Mouse (Mus musculus) brain, embryonic 14.5 days (tissue): ENCODE results near the gene Arxes1. TPM values are rescaled to one million over a fixed set of nuclear protein-coding genes. Genes with fewer than 3 reads are reported as not detected.
A peak's percentile ranks its signal among the peaks of the same experiment; 100 is the strongest.
"Not testable (repeated sequence)": the region's sequence is repeated elsewhere in the genome, so short reads cannot be mapped to it uniquely, and the experiment has no call there.

ENCODE experiments used
- DNase-seq: peaks from one replicate; pipeline ENCODE4 v3.0.0-alpha.2; 2011; ENCODE audit warnings: low read depth
- CTCF ChIP-seq: fragments of 200-500 bp; IDR thresholded peaks from 2 replicates; pipeline ENCODE4 v1.5.1; 2012; ENCODE audit warnings: inconsistent platforms, mild to moderate bottlenecking, moderate library complexity, borderline replicate concordance; ENCODE audit not compliant: insufficient read depth, insufficient read length; ENCODE audit errors: extremely low read depth
- POLR2A ChIP-seq: fragments of 200-500 bp; IDR thresholded peaks from 2 replicates; pipeline ENCODE4 v1.6.1; 2012; ENCODE audit warnings: mild to moderate bottlenecking, inconsistent platforms, borderline replicate concordance; ENCODE audit not compliant: poor library complexity, insufficient read depth, insufficient read length, severe bottlenecking; ENCODE audit errors: extremely low read depth
- polyA plus RNA-seq: library from polyadenylated mRNA; depleted of rRNA; stranded (reverse); fragments of >200 nt; gene quantifications from 2 replicates; pipeline ENCODE4 v1.2.3, GENCODE M21; 2012; rRNA removed

The Arxes1 gene
- polyA plus RNA-seq = 22.5 and 43.7 TPM in 2 replicates

DNA sequence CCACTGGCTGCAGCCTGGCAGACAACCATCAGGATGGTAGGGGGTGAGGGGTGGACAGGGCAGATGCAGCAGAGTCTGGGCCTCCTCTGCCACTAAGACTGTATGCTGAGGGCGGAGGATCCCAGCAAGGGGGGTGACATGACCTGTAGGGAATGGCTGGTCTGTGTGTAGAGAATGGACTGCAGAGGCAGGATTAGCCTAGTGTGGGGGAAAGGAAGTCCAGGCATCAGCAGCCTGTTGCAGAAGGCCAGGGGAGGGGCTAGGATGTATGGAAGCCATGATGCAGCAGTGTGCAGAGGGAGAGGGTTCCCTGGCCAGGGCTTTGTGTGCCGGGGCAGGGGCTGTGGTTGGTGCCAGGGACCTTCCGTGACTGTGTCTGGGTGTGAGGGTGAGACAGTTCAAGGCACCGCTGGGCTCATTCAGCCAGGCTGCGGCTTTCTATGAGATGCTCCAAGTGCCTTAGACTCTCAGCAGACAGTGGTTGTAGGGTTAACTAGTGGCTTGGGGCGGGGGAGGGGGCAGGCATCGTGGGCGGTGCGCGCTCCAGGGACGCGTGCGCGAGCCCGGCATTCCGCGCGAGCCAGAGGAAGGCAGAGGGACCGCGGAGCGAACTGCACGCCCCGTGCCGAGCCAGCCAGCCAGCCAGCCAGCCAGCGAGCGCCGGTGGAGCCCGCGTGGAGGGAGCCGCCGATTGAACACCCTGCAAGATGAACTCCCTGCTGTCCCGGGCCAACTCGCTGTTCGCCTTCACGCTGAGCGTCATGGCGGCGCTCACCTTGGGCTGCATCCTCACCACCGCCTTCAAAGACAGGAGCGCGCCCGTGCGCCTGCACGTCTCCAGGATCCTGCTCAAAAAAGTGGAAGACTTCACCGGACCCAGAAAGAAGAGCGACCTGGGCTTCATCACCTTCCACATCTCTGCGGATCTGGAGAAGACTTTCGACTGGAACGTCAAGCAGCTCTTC is at the start of gene Arxes1:
Arxes1 (plus strand) TSS at position 569 of the 965 bp plus-strand sequence.
- DNase-seq = peak; percentile 14

- TF ChIP-seq CTCF (no peak), POLR2A (no peak)
- peak; percentile 77 for DNase-seq
These were observed 48.5 kb upstream of the Arxes1 start for GRCm38 (mm10) chrX:135984539-135985260.

- DNase-seq = no peak
- TF ChIP-seq CTCF (no peak), POLR2A (no peak)
These were observed 46.9 kb upstream of the Arxes1 start for GRCm38 (mm10) chrX:135986267-135986666.

DNA sequence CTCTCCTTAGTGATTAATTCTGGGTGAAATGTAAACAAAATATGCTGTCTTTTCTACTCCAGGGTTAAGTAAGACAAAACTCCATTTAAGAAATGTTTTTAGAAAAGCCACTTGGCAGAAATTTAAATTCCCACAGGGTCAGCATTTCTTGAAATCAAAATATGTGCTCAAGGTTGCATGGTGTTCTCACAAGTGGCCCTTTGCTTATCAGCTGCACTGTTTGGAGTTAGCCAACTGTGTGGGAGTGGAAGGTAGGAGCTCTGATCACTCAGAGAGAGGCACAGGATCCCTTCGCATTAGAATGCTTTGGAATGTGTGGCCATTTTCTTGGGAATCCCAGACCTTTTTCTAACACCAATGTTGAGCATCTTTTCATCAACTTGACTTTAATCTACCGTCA is 42.5 kb upstream of the Arxes1 start:
- no peak for DNase-seq
- no peak for TF ChIP-seq POLR2A
- TF ChIP-seq CTCF = no peak

DNA sequence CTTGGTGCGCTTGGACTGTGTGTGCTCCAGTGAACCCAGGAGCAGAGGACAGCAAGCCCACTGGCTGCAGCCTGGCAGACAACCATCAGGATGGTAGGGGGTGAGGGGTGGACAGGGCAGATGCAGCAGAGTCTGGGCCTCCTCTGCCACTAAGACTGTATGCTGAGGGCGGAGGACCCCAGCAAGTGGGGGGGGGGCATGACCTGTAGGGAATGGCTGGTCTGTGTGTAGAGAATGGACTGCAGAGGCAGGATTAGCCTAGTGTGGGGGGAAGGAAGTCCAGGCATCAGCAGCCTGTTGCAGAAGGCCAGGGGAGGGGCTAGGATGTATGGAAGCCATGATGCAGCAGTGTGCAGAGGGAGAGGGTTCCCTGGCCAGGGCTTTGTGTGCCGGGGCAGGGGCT is 40.0 kb upstream of the Arxes1 start:
- peak; percentile 27 for DNase-seq

GRCm38 (mm10) chrX:135993664-135994119 is 39.5 kb upstream of the Arxes1 start, which contains the start of gene Arxes2:
Arxes2 (plus strand) TSS chrX:135993824.
- DNase-seq = not testable (repeated sequence)

DNA sequence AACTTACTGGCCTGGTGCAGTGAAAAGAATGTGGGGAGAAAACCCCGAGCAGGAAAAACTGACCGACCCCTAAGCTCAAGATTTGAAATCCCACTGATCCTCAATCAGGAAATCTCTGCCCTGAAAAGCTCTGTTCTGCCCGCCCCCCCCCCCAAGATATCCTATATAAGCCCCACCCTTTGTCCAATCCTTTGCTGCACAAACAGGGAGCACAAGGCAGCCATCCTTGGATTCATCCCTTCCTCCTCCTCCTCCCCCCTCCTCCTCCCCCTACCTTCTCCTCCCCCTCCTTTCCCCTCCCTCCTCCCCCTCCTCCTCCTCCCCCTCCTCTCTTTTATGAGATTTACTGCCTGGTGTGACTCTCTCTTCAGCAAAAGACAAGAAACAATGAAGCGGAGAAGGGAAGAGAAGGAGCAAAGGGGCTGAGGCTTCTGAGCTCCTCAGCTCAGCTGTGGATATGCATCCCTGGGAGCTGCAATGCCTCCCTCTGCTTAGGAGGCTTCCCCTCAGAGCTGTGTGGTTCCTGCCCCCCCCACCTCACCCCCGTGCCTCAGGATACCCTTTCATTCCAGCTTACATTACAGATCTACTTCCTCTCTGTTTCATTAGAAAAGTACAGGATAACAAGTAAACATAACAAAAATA is 25.8 kb upstream of the Arxes1 start:
- TF ChIP-seq CTCF (no peak), POLR2A (no peak)
- no peak for DNase-seq

DNA sequence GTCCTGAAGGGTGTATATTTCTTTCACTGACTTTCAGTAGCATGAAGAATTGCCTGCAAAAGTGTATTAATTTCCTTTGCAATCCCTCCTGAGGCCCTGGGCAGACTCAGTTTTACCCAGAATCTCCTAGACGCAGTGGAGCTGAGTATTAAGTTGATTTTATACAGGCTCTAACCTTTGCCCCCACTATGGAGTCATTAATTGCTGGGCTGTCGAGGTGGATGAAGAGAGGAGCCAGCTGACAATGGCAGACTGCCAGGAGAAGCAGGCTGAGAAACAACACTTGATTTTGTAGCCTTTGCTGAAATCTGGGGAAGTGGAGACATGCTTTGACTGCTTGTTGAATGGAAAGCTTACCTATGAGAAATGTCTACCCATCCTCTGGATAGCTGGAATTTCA is 18.8 kb upstream of the Arxes1 start:
- peak; percentile 45 for DNase-seq
- TF ChIP-seq POLR2A (no peak), CTCF (no peak)

GRCm38 (mm10) chrX:136030331-136030730 is 2.8 kb upstream of the Arxes1 start:
- TF ChIP-seq CTCF (no peak), POLR2A (no peak)
- peak; percentile 58 for DNase-seq

- TF ChIP-seq POLR2A = no peak
- no peak for TF ChIP-seq CTCF
- no peak for DNase-seq
These were observed 10.6 kb downstream of the Arxes1 start for GRCm38 (mm10) chrX:136043726-136044125.

- TF ChIP-seq POLR2A (no peak), CTCF (peak; percentile 50; the same call in 1 of the 2 replicates)
- peak; percentile 87 for DNase-seq
These were observed 14.4 kb downstream of the Arxes1 start for GRCm38 (mm10) chrX:136047528-136047927.

DNA sequence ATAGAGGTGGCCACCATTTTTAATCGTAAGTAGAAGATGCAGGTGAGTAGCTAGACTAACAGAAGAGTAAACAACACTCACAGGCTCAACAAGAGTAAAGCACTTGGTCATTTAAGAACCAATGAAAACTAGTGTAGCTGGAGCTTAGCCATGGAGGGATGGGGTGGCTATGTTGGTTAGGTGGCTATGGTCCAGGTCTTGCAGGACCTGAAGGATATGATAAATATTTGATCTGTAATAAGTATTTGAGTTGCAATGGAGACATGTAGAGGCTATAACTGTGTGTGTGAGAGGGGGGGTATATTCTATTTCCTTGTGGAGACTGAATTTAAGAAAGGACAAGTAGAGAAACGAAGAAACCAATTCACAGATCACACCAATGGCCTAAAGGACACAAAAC is 18.1 kb downstream of the Arxes1 start:
- TF ChIP-seq POLR2A (no peak), CTCF (no peak)
- DNase-seq = no peak

DNA sequence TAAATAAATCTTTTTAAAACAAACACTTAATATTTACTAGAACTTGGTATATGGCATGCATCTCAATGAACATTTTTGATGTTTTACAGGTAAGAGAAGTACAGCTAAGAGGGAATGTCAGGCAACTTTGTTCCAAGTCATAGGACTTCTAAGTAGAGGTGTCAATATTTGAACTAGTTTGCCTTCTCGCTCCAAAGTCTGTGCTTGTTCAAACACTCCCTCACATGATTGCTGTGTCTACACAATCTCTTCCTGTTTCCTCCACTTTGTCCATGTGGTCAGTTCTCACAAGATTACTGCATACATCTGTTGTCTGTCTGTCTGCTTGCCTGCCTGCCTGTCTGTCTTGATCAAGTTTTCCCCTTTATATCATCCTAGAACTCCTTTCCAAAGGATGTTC is 27.5 kb downstream of the Arxes1 start:
- TF ChIP-seq CTCF = no peak
- no peak for TF ChIP-seq POLR2A
- no peak for DNase-seq
